Mouse (Mus musculus) CH12.LX (cell line): ENCODE data around the gene Sigirr. TPM values are rescaled to one million over a fixed set of nuclear protein-coding genes. Genes with fewer than 3 reads are reported as not detected.
A peak's percentile ranks its signal among the peaks of the same experiment; 100 is the strongest.

Source experiments
- DNase-seq: peaks from one replicate; pipeline ENCODE4 v3.0.0-alpha.2; 2013; ENCODE audit errors: extremely low read depth
- H3K27ac ChIP-seq: 2 replicates; pipeline ENCODE4 v1.5.1; 2012; ENCODE audit warnings: low read depth, mild to moderate bottlenecking, control low read depth, moderate library complexity; ENCODE audit not compliant: insufficient read depth
- H3K27me3 ChIP-seq: replicated peaks from 2 replicates; pipeline ENCODE3; 2012; ENCODE audit warnings: inconsistent platforms
- H3K36me3 ChIP-seq, 2 experiments: replicated peaks in 1 of 2; 2 replicates each; pipeline versions ENCODE3 to v1.6.1; 2012; ENCODE audit warnings: inconsistent platforms in 1 of 2, low read length in 1 of 2, mild to moderate bottlenecking in 1 of 2, mixed read lengths in 1 of 2, moderate library complexity in 1 of 2; ENCODE audit not compliant: control insufficient read depth in 1 of 2, insufficient read depth in 1 of 2
- H3K4me1 ChIP-seq, 2 experiments: 2 replicates each; pipeline ENCODE4 v1.6.1; 2012; ENCODE audit warnings: inconsistent platforms in 1 of 2, moderate library complexity in 1 of 2; ENCODE audit not compliant: insufficient read depth in 2 of 2, control insufficient read depth in 1 of 2
- H3K4me2 ChIP-seq: 2 replicates; pipeline ENCODE4 v1.6.1; 2012; ENCODE audit warnings: low read depth, mild to moderate bottlenecking, control low read depth; ENCODE audit not compliant: poor library complexity, insufficient read depth, severe bottlenecking
- H3K4me3 ChIP-seq, 3 experiments: fragments of 150-350 bp in 1 of 3; sonication (generic) in 1 of 3; replicated peaks in 1 of 3; 2 replicates each; pipeline versions ENCODE3 to v1.5.1; 2011 to 2012; ENCODE audit warnings: low read depth in 2 of 3, low read length in 2 of 3, mild to moderate bottlenecking in 2 of 3, moderate library complexity in 2 of 3, control low read depth in 1 of 3, improper control_type of control experiment in 1 of 3, inconsistent platforms in 1 of 3, mixed read lengths in 1 of 3; ENCODE audit not compliant: poor library complexity in 1 of 3
- H3K79me2 ChIP-seq: replicated peaks from 2 replicates; pipeline ENCODE4 v1.6.1; 2012; ENCODE audit warnings: mild to moderate bottlenecking, moderate library complexity; ENCODE audit not compliant: control insufficient read depth, poor library complexity, insufficient read depth, severe bottlenecking; ENCODE audit errors: extremely low read depth
- H3K9ac ChIP-seq: 2 replicates; pipeline ENCODE4 v1.6.1; 2012; ENCODE audit warnings: low read depth, mild to moderate bottlenecking, control low read depth, moderate library complexity; ENCODE audit not compliant: insufficient read depth
- H3K9me3 ChIP-seq: replicated peaks from 2 replicates; pipeline ENCODE3; 2012; ENCODE audit warnings: low read length, inconsistent platforms, mixed read lengths
- BHLHE40 ChIP-seq: IDR thresholded peaks from 2 replicates; pipeline ENCODE4 v1.6.1; 2011; ENCODE audit warnings: mild to moderate bottlenecking, low read depth, low read length, improper control_type of control experiment
- CHD1 ChIP-seq: IDR thresholded peaks from 2 replicates; pipeline ENCODE4 v1.6.1; 2012; ENCODE audit warnings: low read depth, low read length, improper control_type of control experiment, inconsistent platforms
- CHD2 ChIP-seq: IDR thresholded peaks from 2 replicates; pipeline ENCODE4 v1.6.1; 2011; ENCODE audit warnings: low read length, improper control_type of control experiment
- CTCF ChIP-seq, 2 experiments: IDR thresholded peaks in 1 of 2; conservative IDR thresholded peaks in 1 of 2; 2 replicates each; pipeline ENCODE4 v1.5.1; 2011 to 2012; ENCODE audit warnings: low read depth in 2 of 2, low read length in 2 of 2, improper control_type of control experiment in 1 of 2, inconsistent platforms in 1 of 2, mild to moderate bottlenecking in 1 of 2, moderate library complexity in 1 of 2
- E2F4 ChIP-seq: IDR thresholded peaks from 2 replicates; pipeline ENCODE4 v1.6.1; 2011; ENCODE audit warnings: low read depth, low read length, improper control_type of control experiment; ENCODE audit not compliant: insufficient replicate concordance
- ELF1 ChIP-seq: IDR thresholded peaks from 2 replicates; pipeline ENCODE4 v1.6.1; 2014; ENCODE audit warnings: low read depth, mild to moderate bottlenecking, inconsistent platforms, low read length, improper control_type of control experiment
- EP300 ChIP-seq: IDR thresholded peaks from 2 replicates; pipeline ENCODE4 v1.6.1; 2011; ENCODE audit warnings: low read length, improper control_type of control experiment
- ETS1 ChIP-seq: conservative IDR thresholded peaks from 2 replicates; pipeline ENCODE4 v1.6.1; 2012; ENCODE audit warnings: low read depth, mild to moderate bottlenecking, inconsistent platforms, low read length, improper control_type of control experiment, moderate library complexity
- GABPA ChIP-seq: IDR thresholded peaks from 2 replicates; pipeline ENCODE4 v1.6.1; 2012; ENCODE audit warnings: low read depth, low read length, improper control_type of control experiment, inconsistent platforms; ENCODE audit not compliant: insufficient replicate concordance
- HCFC1 ChIP-seq: IDR thresholded peaks from 2 replicates; pipeline ENCODE4 v1.6.1; 2012; ENCODE audit warnings: low read depth, mild to moderate bottlenecking, inconsistent platforms, low read length, improper control_type of control experiment
- IRF4 ChIP-seq: IDR thresholded peaks from 2 replicates; pipeline ENCODE4 v1.6.1; 2014; ENCODE audit warnings: low read depth, mild to moderate bottlenecking, inconsistent platforms, low read length, improper control_type of control experiment
- JUN ChIP-seq: IDR thresholded peaks from 2 replicates; pipeline ENCODE4 v1.6.1; 2011; ENCODE audit warnings: low read depth, mild to moderate bottlenecking, low read length, improper control_type of control experiment, moderate library complexity; ENCODE audit not compliant: insufficient read depth
- JUND ChIP-seq: conservative IDR thresholded peaks from 2 replicates; pipeline ENCODE4 v1.6.1; 2011; ENCODE audit warnings: low read depth, low read length, improper control_type of control experiment
- KAT2A ChIP-seq: IDR thresholded peaks from 2 replicates; pipeline ENCODE4 v1.6.1; 2012; ENCODE audit warnings: low read length, improper control_type of control experiment, inconsistent platforms; ENCODE audit not compliant: insufficient replicate concordance
- MAFK ChIP-seq: IDR thresholded peaks from 2 replicates; pipeline ENCODE4 v1.6.1; 2011; ENCODE audit warnings: low read length, improper control_type of control experiment; ENCODE audit not compliant: insufficient replicate concordance
- MAX ChIP-seq: IDR thresholded peaks from 2 replicates; pipeline ENCODE4 v1.6.1; 2011; ENCODE audit warnings: low read length, improper control_type of control experiment
- MAZ ChIP-seq: IDR thresholded peaks from 2 replicates; pipeline ENCODE4 v1.6.1; 2012; ENCODE audit warnings: low read depth, mild to moderate bottlenecking, inconsistent platforms, low read length, improper control_type of control experiment, moderate library complexity
- MEF2A ChIP-seq: IDR thresholded peaks from 2 replicates; pipeline ENCODE4 v1.6.1; 2014; ENCODE audit warnings: low read depth, mild to moderate bottlenecking, inconsistent platforms, low read length, improper control_type of control experiment, borderline replicate concordance
- MXI1 ChIP-seq: IDR thresholded peaks from 2 replicates; pipeline ENCODE4 v1.6.1; 2011; ENCODE audit warnings: mild to moderate bottlenecking, low read depth, low read length, improper control_type of control experiment
- MYC ChIP-seq: IDR thresholded peaks from 2 replicates; pipeline ENCODE4 v1.6.1; 2011; ENCODE audit warnings: low read depth, mild to moderate bottlenecking, improper control_type of control experiment, low read length
- NELFE ChIP-seq: IDR thresholded peaks from 2 replicates; pipeline ENCODE4 v1.6.1; 2011; ENCODE audit warnings: low read depth, low read length, improper control_type of control experiment
- NRF1 ChIP-seq: IDR thresholded peaks from 2 replicates; pipeline ENCODE4 v1.6.1; 2014; ENCODE audit warnings: low read depth, mild to moderate bottlenecking, inconsistent platforms, low read length, improper control_type of control experiment, moderate library complexity
- PAX5 ChIP-seq: IDR thresholded peaks from 2 replicates; pipeline ENCODE4 v1.6.1; 2012; ENCODE audit warnings: low read length, inconsistent platforms, mixed read lengths
- POLR2A ChIP-seq: IDR thresholded peaks from 2 replicates; pipeline ENCODE4 v1.6.1; 2011; ENCODE audit warnings: low read depth, mild to moderate bottlenecking, improper control_type of control experiment, low read length
- POLR2AphosphoS2 ChIP-seq: IDR thresholded peaks from 2 replicates; pipeline ENCODE4 v1.6.1; 2011; ENCODE audit warnings: low read depth, low read length, improper control_type of control experiment
- RAD21 ChIP-seq: IDR thresholded peaks from 2 replicates; pipeline ENCODE4 v1.6.1; 2011; ENCODE audit warnings: low read depth, mild to moderate bottlenecking, low read length, improper control_type of control experiment, moderate library complexity
- RCOR1 ChIP-seq: conservative IDR thresholded peaks from 2 replicates; pipeline ENCODE4 v1.6.1; 2012; ENCODE audit warnings: low read depth, mild to moderate bottlenecking, inconsistent platforms, low read length, improper control_type of control experiment
- SIN3A ChIP-seq: IDR thresholded peaks from 2 replicates; pipeline ENCODE4 v1.6.1; 2012; ENCODE audit warnings: low read length, improper control_type of control experiment, inconsistent platforms
- SMC3 ChIP-seq: IDR thresholded peaks from 2 replicates; pipeline ENCODE4 v1.6.1; 2011; ENCODE audit warnings: low read depth, low read length, improper control_type of control experiment
- TBP ChIP-seq: conservative IDR thresholded peaks from 2 replicates; pipeline ENCODE4 v1.6.1; 2011; ENCODE audit warnings: low read depth, low read length, improper control_type of control experiment
- TCF12 ChIP-seq: IDR thresholded peaks from 2 replicates; pipeline ENCODE4 v1.6.1; 2014; ENCODE audit warnings: low read depth, mild to moderate bottlenecking, inconsistent platforms, low read length, improper control_type of control experiment
- UBTF ChIP-seq: IDR thresholded peaks from 2 replicates; pipeline ENCODE4 v1.6.1; 2012; ENCODE audit warnings: low read depth, mild to moderate bottlenecking, inconsistent platforms, low read length, improper control_type of control experiment, moderate library complexity
- USF1 ChIP-seq: IDR thresholded peaks from 2 replicates; pipeline ENCODE4 v1.6.1; 2014; ENCODE audit warnings: low read depth, mild to moderate bottlenecking, inconsistent platforms, low read length, improper control_type of control experiment
- USF2 ChIP-seq: conservative IDR thresholded peaks from 2 replicates; pipeline ENCODE4 v1.6.1; 2011; ENCODE audit warnings: low read depth, low read length, improper control_type of control experiment
- ZC3H11A ChIP-seq: IDR thresholded peaks from 2 replicates; pipeline ENCODE4 v1.6.1; 2012; ENCODE audit warnings: low read depth, mild to moderate bottlenecking, inconsistent platforms, low read length, improper control_type of control experiment
- ZKSCAN1 ChIP-seq: IDR thresholded peaks from 2 replicates; pipeline ENCODE4 v1.6.1; 2012; ENCODE audit warnings: low read depth, inconsistent platforms, low read length, improper control_type of control experiment, borderline replicate concordance
- ZMIZ1 ChIP-seq: IDR thresholded peaks from 2 replicates; pipeline ENCODE4 v1.6.1; 2012; ENCODE audit warnings: low read depth, mild to moderate bottlenecking, inconsistent platforms, low read length, improper control_type of control experiment
- ZNF384 ChIP-seq: IDR thresholded peaks from 2 replicates; pipeline ENCODE4 v1.6.1; 2012; ENCODE audit warnings: low read depth, low read length, improper control_type of control experiment, inconsistent platforms
- dilution Hi-C: fragments of 300-500 bp; cut with MboI; formaldehyde crosslinking; loops from 2 replicates; pipeline ENCODE4 v1.14.3; 2020; ENCODE audit warnings: low sequenced_read_pairs; ENCODE audit not compliant: extremely low pct_unique_long_range_greater_than_20kb, extremely low pct_ligation_motif_present
- in situ Hi-C: fragments of 300-500 bp; cut with MboI; formaldehyde crosslinking; loops from 3 replicates; pipeline ENCODE4 v1.14.3; 2019; ENCODE audit warnings: low sequenced_read_pairs, low pct_ligation_motif_present, low pct_unique_long_range_greater_than_20kb, mixed read lengths
- polyA plus RNA-seq: library from polyadenylated mRNA; unstranded; fragments of >175 nt; gene quantifications from 2 replicates; pipeline ENCODE4 v1.2.1, GENCODE M21; 2012; ENCODE audit warnings: low read depth; ENCODE audit not compliant: insufficient read length
- total RNA-seq, 2 experiments: library from RNA; depleted of rRNA; stranded (reverse); fragments of 300-350 nt in 1 of 2; fragments of >200 nt in 1 of 2; gene quantifications; 2 replicates each; pipeline ENCODE4 v1.2.3; 2012 to 2014

Sigirr gene
- total and polyA plus RNA-seq, 3 experiments: 15.6 to 19.2 (median 16.1) TPM

DNA sequence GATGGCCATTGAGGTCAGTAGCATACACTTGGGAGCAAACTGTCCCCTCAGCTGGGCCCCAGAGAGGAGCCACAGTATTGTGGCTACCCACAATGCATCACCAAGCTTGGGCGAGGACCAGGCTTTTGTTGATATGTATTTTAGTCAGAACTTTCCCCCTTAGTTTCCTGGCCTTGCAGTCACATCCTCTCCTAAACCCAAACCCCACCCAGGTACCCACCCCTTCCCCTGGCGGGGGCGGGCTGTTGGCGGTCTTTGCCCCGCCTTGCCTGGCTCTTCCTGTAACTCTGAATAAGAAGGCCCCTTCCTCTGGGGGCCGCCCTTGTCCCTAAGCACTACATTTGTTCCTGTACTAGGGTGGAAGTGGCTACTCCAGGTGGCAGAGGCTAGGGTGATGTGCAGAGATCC, 3.7 kb downstream of the Sigirr start:
- peaks cover 4 to 29% of the 10 kb centered on the region in 2 experiments for H3K36me3 ChIP-seq
- H3K27me3 ChIP-seq: no peaks in the 10 kb centered on the region

DNA sequence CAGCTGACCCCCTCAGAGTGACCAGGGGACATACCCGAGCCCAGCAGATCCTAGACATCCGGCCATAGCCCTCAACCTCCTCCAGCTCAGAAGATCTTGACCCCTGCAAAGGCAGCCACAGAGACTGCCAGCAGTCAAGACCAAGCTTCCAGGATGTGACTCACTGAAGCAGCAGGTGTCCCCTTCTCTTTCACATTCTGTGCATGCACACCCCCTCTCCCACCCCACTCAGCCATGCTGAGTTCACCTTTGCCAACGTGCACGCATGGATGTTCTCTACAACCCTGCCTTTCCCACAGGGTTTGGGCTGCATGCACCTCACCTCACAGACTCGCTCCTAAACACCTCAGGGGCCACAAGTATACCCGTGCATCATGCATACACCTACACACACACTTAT, 4.4 kb downstream of the Sigirr start:
- H3K4me1 ChIP-seq: peaks cover 30 to 51% of the 10 kb centered on the region in 2 experiments
- no peaks in the 10 kb centered on the region for H3K27me3 ChIP-seq
- peak overlapping the region; percentile 56 to 65 (median 59) for H3K4me3 ChIP-seq
- in situ Hi-C loops (loop anchor here (5.0 kb wide), 3 partner anchors 36 to 261 kb away; no protein-coding TSS in a partner anchor), dilution Hi-C loops (no loop called here)
- H3K79me2 ChIP-seq: no peaks in the 10 kb centered on the region
- no peaks in the 10 kb centered on the region for H3K9me3 ChIP-seq
- peak overlapping the region; percentile 52 for H3K4me2 ChIP-seq
- peak; percentile 21 for DNase-seq
- H3K27ac ChIP-seq: peak overlapping the region; percentile 82
- H3K9ac ChIP-seq: peak overlapping the region; percentile 30
- peaks cover 7 to 35% of the 10 kb centered on the region in 2 experiments for H3K36me3 ChIP-seq
- TF ChIP-seq POLR2AphosphoS2: no peak
- TF ChIP-seq MEF2A: no peak
- no peak for TF ChIP-seq ZMIZ1
- TF ChIP-seq SMC3: no peak
- TF ChIP-seq ZC3H11A: no peak
- TF ChIP-seq TCF12: no peak
- no peak for TF ChIP-seq MYC
- no peak for TF ChIP-seq EP300
- TF ChIP-seq TBP: no peak
- TF ChIP-seq BHLHE40: no peak
- no peak for TF ChIP-seq ZNF384
- TF ChIP-seq USF2: no peak
- no peak for TF ChIP-seq MXI1
- no peak for TF ChIP-seq CHD2
- TF ChIP-seq UBTF: no peak
- TF ChIP-seq JUN: no peak
- TF ChIP-seq USF1: no peak

More for the DNA sequence above, 3.7 kb downstream of the Sigirr start:
- dilution Hi-C loops (no loop called here), in situ Hi-C loops (loop anchor here (5.0 kb wide), 3 partner anchors 36 to 261 kb away; no protein-coding TSS in a partner anchor)
- H3K27ac ChIP-seq: peak overlapping the region; percentile 82
- H3K4me2 ChIP-seq: peak overlapping the region; percentile 86
- peaks cover 30 to 49% of the 10 kb centered on the region in 2 experiments for H3K4me1 ChIP-seq
- TF ChIP-seq PAX5 (no peak), TBP (peak; percentile 82), ZKSCAN1 (no peak), POLR2AphosphoS2 (no peak; the same call in 1 of the 2 replicates), POLR2A (peak; percentile 65; the same call in 1 of the 2 replicates), ELF1 (peak; percentile 86), USF2 (no peak), TCF12 (peak; percentile 23; the same call in 1 of the 2 replicates), IRF4 (peak; percentile 64), MAX (no peak), CHD1 (no peak), ZC3H11A (no peak), ETS1 (peak; percentile 9), USF1 (no peak), BHLHE40 (peak; percentile 33; the same call in 1 of the 2 replicates), ZNF384 (no peak), JUN (no peak), MEF2A (no peak; the same call in 1 of the 2 replicates), EP300 (no peak; the same call in 1 of the 2 replicates), RCOR1 (peak; percentile 15; the same call in 1 of the 2 replicates), ZMIZ1 (no peak), HCFC1 (peak; percentile 56; the same call in 1 of the 2 replicates), KAT2A (no peak), NRF1 (no peak), GABPA (no peak), MAZ (peak; percentile 65; the same call in 1 of the 2 replicates), MYC (no peak), E2F4 (no peak), MXI1 (no peak), RAD21 (peak; percentile 52), NELFE (peak; percentile 52; the same call in 1 of the 2 replicates), JUND (no peak), CHD2 (no peak), SIN3A (peak; percentile 71), MAFK (0 out of 2 replicates have a peak, but pooled peaks have one; percentile 6), SMC3 (peak; percentile 42), UBTF (no peak), CTCF (conservative IDR thresholded peaks at IDR 0.05 in 1 of 2, IDR thresholded peaks at IDR 0.05 in 1 of 2; ENCODE audit: low read depth in 2 of 2, low read length in 2 of 2) (peak in 1 of 2 experiments; percentile 65; a peak in 2 of 4 replicates)
- TF ChIP-seq, all 38 proteins: peak for 16
- H3K79me2 ChIP-seq: no peaks in the 10 kb centered on the region
- H3K9me3 ChIP-seq: no peaks in the 10 kb centered on the region
- H3K4me3 ChIP-seq: peak overlapping the region; percentile 56 to 65 (median 59)
- H3K9ac ChIP-seq: peak overlapping the region; percentile 30
- DNase-seq: peak; percentile 95
